Mouse (Mus musculus) retina, postnatal 7 days (tissue): Measurements from ENCODE around the gene Ints12.

ENCODE experiments used
- DNase-seq: peaks from one replicate; pipeline ENCODE4 v3.0.0-alpha.2; 2012; ENCODE audit warnings: low read depth, low spot score

Ints12 gene

DNA sequence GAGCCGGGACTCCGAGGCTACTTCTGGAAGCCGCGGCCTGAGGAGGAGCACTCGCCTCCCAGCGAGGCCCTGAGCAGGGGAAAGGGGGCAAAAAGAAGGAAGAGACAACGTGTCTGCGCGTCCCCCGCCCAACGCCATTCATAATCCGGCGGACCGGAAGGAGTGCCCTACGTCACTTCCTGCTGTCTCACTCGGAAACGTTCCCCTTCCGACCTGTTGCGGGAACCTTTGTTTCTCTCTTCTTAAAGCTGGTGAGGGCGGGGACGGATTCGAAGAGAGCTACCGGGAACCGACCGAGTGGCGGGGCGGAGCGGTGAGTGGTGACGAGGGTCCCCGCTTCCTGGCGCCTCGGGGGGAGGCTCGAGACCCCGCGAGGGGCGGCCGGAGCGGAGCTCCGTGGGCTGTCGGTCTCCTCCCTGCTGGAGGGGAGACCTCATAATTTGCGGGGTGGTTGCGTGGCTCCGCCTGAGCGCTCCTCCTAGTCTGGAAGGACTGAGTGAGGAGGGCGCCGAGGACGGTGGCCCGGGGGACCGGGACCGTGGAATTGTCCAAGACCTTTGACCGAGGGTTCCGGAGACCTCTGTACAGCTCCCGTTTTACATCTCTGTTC, at the start of gene Ints12, which contains the start of gene Gstcd:
Gene Ints12 (plus strand): TSS at position 177 of the 610 bp plus-strand sequence.
Gene Gstcd (minus strand): TSS at position 370 of the 610 bp plus-strand sequence.
- DNase-seq = peak; percentile 94

DNA sequence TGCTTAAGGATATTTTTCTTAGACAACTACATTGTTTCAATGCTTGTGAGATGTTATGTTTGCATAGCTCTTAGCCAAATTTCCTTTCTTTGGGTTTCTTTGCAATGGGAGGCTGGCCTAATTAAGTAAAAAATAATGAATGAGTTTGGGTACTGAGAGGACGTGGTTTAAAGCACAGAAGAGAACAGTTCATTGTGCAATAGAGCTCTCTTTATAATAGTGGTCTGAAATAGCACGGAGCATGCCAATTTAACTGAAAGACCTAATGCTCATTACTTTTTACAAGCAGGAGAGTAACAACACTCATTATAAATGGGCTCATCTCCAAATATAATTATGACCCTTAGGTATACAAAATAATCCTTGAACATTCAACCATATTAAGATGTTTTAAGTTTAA, 39.6 kb upstream of the Ints12 start:
- DNase-seq = no peak

DNA sequence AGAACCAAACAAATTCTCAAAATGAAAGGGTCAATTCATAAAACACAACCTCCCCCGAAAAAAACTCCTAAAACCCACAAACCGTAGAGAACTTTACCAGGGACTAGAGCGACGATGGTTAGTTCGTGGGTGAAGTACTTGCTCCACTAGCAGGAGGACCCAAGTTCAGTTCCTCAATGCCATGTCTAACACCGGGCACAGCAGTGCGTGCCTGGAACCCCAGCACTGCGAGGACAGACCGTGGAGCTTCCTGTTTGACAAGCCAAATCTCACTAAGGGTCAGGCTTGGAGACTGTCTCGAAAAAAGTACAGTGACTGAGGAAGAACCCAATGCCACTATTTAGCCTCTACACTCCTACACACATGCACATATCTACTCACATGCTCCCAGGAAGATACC, 16.1 kb upstream of the Ints12 start:
- DNase-seq = no peak

DNA sequence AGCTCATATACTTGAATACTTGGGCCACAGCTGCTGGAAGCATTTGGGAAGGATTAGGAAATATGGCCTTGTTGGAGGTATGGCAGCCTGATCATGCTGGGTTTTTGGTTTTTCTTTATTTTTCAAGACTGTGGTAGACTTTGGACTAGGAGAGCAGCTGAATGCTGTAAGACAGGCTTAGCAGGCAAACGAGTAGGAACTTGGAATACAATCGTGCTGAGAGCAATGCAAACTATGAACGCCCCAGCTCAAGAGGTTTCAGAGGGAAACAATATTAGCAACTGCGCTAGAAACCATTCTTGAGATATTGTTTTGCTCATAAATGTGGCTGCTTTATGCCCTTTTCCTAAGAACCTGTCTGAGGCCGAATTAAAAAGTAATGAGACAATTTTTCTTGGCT, 8.9 kb upstream of the Ints12 start:
- no peak for DNase-seq

DNA sequence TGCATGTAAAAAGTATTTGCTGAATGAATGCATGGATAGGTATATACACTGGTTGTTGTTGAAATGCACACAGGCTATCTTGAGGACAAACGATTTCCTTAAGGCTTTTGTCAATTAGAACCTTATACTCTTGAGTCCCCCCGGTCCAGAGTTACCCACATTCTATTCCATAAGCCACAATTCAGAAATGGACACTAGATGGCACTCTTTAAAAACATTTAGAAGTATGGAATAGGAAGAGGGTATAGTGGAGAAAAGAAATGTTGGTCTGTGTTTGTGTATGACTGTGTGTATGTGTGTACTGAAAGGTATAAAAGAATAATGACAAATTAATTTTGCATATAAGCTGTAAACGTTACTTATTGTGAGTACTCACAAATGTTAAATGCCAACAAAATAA, 5.8 kb upstream of the Ints12 start:
- peak; percentile 57 for DNase-seq

DNA sequence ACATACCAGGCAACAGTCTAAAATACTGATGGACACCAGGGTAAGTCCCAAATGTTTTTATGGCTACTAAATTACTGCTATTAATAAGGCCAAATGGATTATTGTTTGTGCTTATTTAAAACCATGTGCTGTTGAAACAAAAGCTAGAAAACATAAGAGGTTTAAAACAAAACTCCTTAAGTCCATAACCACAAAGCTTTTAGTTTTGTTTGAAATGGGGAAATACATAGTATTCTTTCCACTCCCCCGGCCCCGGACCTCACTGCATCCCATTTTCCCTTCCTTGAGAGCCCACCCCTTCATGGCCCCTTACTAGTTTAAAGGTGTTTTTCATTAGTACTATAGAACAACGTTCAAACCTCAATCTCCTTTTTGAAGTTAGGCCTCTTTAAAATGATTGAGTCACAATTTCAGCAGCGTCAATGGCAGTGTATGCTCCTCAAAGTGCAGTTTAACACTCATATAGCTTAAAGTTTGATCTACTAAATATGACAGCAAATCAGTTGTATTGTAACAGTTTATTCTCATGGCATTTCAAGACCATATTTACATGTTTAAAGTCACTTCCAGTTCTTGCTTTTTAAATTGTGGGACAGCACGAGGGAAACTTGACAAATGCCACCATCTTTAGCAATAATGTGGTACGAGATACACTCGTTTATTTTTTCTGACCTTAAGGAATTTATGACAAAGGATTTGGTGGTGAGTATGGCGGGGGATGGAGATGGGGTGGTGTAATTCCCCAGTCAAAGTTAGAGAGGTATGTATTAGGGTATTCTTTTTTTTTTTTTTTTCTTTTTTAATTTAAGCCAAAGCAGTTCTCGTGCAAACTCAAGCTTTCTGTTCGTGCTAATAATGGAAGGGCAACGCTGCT, 1.2 kb upstream of the Ints12 start:
- no peak for DNase-seq

DNA sequence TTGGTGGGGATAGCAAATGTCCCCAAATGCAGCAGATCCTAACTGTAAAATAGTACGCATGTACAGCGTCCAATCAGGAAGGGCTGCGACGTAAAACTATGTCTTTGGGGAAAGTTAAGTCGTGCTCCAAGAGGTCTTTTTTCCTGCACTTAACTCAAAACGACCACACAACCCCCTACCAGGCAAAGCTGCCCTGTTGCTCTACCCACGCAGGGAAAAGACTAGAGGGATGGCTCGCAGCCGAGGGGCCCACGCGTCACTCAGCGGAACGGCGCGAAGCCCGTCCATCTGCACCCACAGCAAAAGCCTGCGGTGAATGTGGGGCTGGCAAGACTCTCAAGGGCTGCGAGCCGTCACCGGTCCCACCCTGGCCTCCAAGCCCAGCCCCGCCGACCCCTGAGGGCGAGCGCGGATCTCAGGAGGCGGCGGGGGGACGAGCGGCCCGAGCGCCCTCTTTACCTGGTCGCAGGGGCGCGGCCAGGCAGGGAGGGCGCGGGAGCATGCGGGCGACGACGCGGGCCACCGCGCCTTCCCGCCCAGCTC, 448 bp upstream of the Ints12 start:
- DNase-seq = no peak

DNA sequence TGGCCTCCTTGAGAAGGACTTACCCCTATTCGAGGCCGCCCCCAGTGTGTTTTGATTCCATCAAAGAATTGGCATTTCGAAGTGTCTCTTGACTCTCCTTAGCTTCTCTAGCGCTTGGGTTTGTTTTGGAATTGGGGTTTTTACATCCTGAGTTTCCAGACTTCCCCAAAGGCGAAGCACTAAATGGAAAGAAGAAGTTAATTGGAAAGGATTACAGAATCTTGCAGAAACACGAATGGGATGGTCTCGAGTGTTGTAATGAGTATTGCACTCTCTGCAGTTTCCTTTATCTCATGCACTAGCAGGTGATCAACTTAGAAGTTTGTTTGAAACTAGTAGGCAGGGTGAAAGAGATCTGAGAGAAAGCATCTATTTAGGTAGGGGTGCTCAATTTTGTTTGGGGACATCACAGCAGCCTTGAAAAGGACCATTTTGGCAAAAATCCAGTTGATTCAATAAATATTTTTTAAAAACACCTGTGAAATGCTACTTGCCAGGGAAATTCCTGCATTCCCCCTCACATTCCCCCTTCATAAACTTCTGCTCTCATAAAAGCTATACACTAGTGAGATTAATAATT, 724 bp downstream of the Ints12 start:
- DNase-seq = no peak

DNA sequence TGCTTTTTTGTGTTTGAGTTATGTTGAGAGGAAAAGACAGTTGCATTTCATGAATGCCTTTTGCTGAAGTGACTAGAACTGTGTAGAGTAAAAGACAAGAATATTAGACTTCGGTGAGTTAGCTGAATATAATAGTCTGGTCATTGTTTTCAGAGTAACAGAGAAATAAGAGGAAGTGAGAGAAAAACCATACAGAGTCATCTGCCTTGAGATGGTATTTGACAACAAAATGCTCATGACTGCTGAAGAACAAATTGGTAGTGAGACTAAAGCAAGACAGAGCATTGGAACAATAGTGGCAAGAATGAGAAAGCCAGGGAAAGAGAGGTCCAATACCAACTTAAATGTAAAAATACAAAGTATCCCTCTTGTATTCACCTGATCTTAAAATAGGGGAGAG, 1.3 kb downstream of the Ints12 start:
- DNase-seq = no peak

DNA sequence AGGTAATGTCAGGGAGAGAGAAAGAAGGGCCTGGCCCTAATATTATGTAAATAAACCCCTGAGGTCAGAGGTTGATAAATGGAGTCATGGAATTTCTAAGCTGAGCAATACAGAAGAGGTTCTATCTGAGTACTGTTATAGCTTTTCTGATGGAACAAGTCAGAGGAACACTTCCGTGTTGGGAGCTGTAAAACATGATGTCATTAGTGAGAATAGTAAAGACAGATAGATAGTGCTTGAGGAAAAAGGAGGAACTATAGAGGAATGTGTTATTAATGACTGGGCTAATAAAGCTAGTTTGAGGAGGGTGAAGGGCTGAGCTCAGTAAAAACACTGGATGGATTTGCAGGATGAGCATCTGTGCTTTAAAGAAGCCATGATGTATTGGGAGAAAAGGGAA, 2.7 kb downstream of the Ints12 start:
- no peak for DNase-seq

DNA sequence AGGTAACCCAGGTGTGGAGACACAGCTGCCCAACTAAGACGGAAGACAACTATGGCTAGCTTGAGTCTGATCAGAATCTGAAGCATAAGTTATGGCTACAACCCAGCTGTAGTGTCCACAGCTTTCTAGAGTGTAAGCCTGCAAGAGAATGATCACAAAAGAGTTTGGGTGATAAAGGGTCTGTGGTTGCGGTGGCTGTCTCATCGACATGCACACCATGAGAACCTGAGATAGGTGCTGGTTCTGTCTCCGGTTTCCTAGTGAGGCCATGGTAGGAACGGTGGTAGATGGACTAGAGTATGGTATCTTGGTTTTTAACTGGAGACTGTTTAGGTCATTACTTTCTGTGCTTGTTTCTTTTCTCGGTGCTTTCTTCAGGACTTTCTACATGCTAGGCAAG, 6.3 kb downstream of the Ints12 start:
- DNase-seq = no peak

DNA sequence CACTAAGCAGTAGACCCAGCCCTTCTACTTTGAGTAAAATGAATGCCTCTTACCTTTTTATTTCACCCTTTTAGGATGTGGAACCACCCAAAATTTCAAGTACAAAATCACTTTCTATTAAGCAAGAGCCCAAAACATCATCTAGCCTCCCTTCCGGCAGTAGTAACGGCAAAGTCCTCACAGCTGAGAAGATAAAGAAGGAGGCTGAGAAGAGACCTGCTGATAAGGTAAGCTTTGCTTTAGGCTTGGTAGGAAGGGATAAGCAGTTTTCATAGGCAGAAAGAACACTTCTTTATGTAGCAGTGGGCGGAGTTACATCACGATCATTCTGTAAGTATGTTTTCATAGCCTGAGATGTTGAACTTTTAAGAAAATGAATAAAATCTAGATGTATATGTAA, 6.7 kb downstream of the Ints12 start:
- DNase-seq = no peak

DNA sequence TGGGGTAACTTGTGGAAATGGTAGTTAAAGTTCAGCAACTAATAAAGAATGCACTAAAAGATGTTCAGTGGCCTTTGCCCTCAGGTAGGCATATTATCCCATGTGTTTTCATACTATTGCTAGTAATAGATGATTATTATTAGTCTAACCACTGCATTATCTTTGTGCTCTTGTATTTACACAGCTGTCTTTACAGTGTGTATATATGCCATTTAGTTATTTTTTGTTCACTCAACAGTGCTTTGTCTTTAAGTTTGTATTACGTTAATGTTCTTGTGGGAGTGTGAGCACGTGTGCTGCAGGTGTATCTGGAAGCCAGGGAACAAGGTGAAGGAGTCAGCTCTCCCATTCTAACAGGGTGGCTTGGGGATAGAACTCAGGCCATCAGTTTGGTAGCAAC, 7.3 kb downstream of the Ints12 start:
- DNase-seq = no peak

DNA sequence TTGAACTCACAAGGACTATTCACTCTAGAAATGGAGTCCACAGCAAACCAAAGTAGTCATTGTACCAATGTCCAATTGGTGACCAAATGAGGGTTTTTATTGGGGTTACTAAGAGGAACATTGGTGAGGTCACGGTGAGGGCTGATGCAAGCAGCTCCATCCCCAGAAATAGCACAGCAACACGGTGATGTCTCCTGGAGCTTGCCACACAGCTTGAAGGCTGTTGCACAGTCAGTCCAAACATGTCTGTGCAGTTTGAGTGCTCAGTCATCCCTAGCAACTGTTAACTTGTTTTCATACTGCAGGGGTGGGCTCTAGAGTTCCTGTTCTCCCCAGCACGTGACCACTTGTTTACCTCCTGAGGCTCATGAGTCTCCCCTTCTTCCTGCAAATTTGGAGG, 12.1 kb downstream of the Ints12 start:
- no peak for DNase-seq

DNA sequence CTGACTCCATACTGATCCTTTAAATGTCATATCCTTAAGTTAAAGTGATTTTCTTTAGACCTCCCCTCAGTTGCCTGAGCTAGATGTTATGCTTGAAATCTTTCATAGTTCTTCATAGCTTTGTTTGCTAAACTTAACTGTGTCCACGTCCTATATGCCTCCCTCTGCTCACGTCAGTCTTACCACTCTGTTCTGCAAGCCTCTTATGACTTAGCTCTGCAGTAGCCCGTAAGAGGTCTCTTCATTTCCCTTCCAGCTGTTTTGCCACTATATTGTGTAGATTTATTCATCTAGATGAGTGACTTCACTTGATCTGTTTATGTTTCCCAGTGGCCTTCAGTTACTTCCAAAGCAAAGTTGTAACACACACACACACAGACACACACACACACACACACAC, 12.8 kb downstream of the Ints12 start:
- no peak for DNase-seq

DNA sequence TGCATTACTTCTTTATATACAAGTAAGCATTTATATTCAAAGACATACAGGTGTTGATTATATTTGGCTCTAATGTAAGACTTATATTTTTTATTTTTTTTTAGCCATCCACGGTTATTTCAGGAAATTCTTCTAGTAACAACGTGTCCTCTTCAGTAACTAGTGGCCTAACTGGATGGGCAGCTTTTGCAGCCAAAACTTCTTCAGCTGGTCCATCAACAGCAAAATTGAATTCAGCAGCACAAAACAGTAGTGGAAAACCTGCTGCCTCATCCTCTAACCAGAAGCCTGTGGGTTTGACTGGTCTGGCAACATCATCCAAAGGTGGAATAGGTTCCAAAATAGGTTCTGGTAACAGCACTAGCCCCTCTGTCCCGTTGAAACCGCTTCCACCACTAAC, 17.1 kb downstream of the Ints12 start:
- no peak for DNase-seq

DNA sequence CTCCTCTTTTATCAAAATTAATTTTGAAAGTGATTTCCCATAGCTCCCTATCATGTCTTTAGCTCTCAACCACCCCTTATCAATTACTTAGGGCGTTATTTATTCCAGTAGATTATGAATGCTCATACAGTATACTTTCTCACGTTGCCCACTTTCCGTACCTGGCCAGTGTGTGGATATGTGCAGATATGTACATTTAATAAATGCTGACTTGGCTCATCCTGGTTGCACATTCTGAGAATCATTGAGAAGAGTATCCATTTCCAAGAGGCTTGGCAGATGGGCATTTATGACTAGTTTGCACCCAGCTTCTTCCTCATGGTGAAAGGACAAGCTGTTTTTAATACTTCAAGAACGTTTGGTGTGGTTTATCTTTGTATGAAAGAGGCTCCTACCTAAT, 18.2 kb downstream of the Ints12 start:
- no peak for DNase-seq

DNA sequence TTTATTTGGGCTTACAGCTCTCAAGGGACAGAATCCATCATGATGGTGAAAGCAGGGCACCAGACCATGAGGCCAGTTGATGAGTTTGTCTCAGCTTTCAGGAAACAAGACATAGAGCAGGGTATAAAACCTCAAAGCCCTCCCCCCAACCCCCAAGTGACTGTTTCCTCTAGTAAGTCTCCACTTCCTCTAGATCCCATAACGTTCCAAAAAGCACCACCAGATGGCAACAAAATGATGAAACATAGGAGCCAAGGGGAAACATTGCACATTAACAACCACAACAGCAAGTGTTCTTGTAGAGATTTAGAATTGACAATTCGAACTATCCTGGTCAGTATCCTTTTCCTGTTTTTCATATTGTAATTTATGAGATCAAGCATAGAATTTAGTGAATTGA, 20.1 kb downstream of the Ints12 start:
- DNase-seq = peak; percentile 25

DNA sequence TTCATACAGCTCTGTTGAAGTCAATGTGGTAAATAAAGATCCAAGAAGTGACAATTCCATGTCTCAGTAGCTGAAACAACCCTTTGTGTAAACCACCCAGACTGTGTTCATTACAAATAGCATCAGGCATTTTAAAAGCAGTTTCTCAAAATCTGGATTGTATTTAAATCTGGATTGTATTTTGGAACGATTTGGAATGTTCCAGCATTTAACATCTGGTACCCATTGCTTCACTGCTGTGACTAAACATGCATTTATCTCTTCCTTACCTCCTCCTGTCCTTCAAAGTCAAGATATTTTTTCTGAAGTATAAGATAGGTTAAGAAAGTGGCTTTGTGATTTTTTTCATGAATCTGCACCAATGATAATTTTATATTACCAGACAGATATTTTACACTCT, 21.6 kb downstream of the Ints12 start:
- DNase-seq = no peak

DNA sequence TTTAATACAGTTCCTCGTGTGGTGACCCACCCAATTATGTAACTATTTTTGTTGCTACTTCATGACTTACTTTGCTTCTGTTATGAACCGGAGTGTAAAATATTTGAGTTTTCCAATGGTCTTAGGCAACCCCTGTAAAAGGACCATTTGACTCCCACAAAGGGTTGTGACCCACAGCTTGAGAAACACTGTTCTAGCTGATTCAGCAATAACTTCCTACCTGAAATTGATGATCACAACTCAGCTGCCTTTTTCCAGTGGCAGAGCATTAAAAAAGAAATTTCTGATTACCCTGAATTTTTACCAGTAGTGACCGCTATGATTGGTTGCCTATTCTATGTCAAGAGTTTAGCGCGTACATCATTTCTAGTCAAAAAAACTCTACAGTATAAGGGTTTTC, 39.7 kb downstream of the Ints12 start:
- DNase-seq = no peak

DNA sequence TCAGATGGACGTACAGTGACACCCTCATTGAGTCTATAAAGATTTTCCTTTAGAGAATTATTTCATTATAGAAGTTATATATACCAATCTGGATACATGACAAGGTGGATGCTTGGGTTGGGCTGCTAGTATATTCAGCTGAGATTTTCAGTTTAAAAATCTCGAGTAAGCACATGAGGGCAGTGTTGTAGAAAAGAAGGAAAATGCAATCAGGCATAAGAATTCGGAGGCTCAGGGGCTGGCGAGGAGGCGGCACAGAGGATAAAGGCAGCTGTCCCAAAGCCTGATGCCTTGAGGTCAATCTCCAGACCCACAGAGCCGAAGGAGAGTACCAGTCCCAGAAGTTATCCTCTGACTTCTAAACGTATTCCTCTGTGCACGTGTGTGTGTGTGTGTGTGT, 41.0 kb downstream of the Ints12 start:
- no peak for DNase-seq

DNA sequence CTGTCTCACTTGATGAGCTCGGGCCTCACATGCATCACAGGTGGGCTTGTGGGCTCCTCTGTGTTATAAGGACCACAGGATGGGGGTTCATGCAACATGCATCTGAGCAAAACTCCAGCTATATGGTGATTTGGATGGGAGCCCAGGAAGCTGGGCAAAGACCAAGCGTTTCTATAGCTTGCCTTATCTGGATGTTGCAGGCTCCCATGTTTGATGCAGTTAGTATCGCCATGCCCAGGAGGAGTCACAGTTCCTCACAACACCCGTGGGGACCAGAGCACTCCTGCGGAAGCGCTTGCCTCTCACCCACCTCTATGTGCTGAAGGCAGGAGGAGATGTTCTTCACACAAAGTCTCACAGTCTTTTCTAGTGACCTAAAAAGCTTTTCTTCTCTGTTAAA, 50.2 kb downstream of the Ints12 start:
- DNase-seq = no peak
